Mouse (Mus musculus) forebrain, embryonic 14.5 days (tissue): Measurements from ENCODE around the gene Coa7. TPM values are rescaled to one million over a fixed set of nuclear protein-coding genes. Genes with fewer than 3 reads are reported as not detected.

Experiments used
- ATAC-seq: fragments of 200-750 bp; cut with Nextera tagmentation; 2 replicates; pipeline ENCODE4 v1.8.0; 2017; ENCODE audit warnings: mild to moderate bottlenecking, moderate library complexity
- DNase-seq: peaks from one replicate; pipeline ENCODE4 v3.0.0-alpha.2; 2015; ENCODE audit warnings: low spot score
- H3K27ac ChIP-seq: fragments of 300-500 bp; sonication (generic); 2 replicates; pipeline ENCODE4 v1.5.1; 2014; ENCODE audit warnings: low read depth, mild to moderate bottlenecking, control low read depth, low read length, moderate library complexity
- H3K27me3 ChIP-seq: fragments of 300-500 bp; sonication (generic); replicated peaks from 2 replicates; pipeline ENCODE4 v1.6.1; 2014; ENCODE audit warnings: low read length, control low read depth, mixed read lengths; ENCODE audit not compliant: control insufficient read depth, insufficient read depth
- H3K36me3 ChIP-seq: fragments of 300-500 bp; sonication (generic); 2 replicates; pipeline ENCODE4 v1.6.1; 2014; ENCODE audit warnings: low read length, control low read depth; ENCODE audit not compliant: control insufficient read depth, insufficient read depth
- H3K4me1 ChIP-seq: fragments of 300-500 bp; sonication (generic); 2 replicates; pipeline ENCODE4 v1.6.1; 2014; ENCODE audit warnings: antibody characterized with exemption, low read length, control low read depth; ENCODE audit not compliant: control insufficient read depth, insufficient read depth
- H3K4me2 ChIP-seq: fragments of 300-500 bp; sonication (generic); 2 replicates; pipeline ENCODE4 v1.6.1; 2014; ENCODE audit warnings: mild to moderate bottlenecking, control low read depth, low read length
- H3K4me3 ChIP-seq: fragments of 300-500 bp; sonication (generic); 2 replicates; pipeline ENCODE4 v1.5.1; 2014; ENCODE audit warnings: low read depth, low read length, control low read depth
- H3K9ac ChIP-seq: fragments of 300-500 bp; sonication (generic); 2 replicates; pipeline ENCODE4 v1.6.1; 2014; ENCODE audit warnings: mild to moderate bottlenecking, low read length, control low read depth, moderate library complexity
- H3K9me3 ChIP-seq: fragments of 300-500 bp; sonication (generic); replicated peaks from 2 replicates; pipeline ENCODE4 v1.6.1; 2016; ENCODE audit warnings: low read length, control low read depth, mixed read lengths; ENCODE audit not compliant: control insufficient read depth
- WGBS: fragments of 180-500 bp; shearing (Covaris S2); extraction: QIAGEN DNeasy Blood & Tissue Kit; methylation state at CpG from one replicate; pipeline ENCODE4 v1.1.7; 2014; 5-methylcytosine and 5-hydroxymethylcytosine counted together
- polyA plus RNA-seq: library from polyadenylated mRNA; unstranded; fragments of >200 nt; fragmentation: Nextera tagmentation; extraction: Ambion mirVana; gene quantifications from 2 replicates; pipeline ENCODE4 v1.2.1, GENCODE M21; 2014

Coa7 gene
- polyA plus RNA-seq, result 43.1 and 52.2 TPM in 2 replicates

- ATAC-seq (peak; percentile 94), DNase-seq (peak; percentile 98)
- Histone ChIP-seq H3K27me3 (no peaks in the 10 kb centered on the region), H3K9me3 (no peaks in the 10 kb centered on the region), H3K4me3 (peak within 1 kb of the TSS; percentile 67), H3K36me3 (0 out of 2 replicates have a peak, but pooled peaks cover 9% of the 10 kb centered on the region), H3K4me2 (peak within 1 kb of the TSS; percentile 54), H3K27ac (peak within 1 kb of the TSS; percentile 92), H3K4me1 (0 out of 2 replicates have a peak, but pooled peaks cover 2% of the 10 kb centered on the region), H3K9ac (peak within 1 kb of the TSS; percentile 68)
- under 1% methylated on average over 43 of the region's 45 CpGs for WGBS
Observed at GRCm38 (mm10) chr4:108327730-108328484, at the start of gene Coa7. TSS of gene Coa7 (plus strand) at chr4:108328140.

GRCm38 (mm10) chr4:108300266-108300665, 27.7 kb upstream of the Coa7 start:
- peak overlapping the region; percentile 85; the same call in 1 of the 2 replicates for H3K27ac ChIP-seq
- 0 out of 2 replicates have a peak, but pooled peaks cover 1% of the 10 kb centered on the region for H3K9me3 ChIP-seq
- no peaks in the 10 kb centered on the region for H3K27me3 ChIP-seq
- ATAC-seq (no peak; the same call in 1 of the 2 replicates), DNase-seq (no peak)
- H3K4me2 ChIP-seq, result peak overlapping the region; percentile 53
- H3K4me3 ChIP-seq, result peak overlapping the region; percentile 91
- peaks cover 12% of the 10 kb centered on the region for H3K4me1 ChIP-seq
- WGBS, result 2% methylated on average over 14 of the region's 14 CpGs
- H3K9ac ChIP-seq, result peak overlapping the region; percentile 95
- H3K36me3 ChIP-seq, result no peaks in the 10 kb centered on the region

- Histone ChIP-seq H3K27me3 (no peaks in the 10 kb centered on the region), H3K9me3 (0 out of 2 replicates have a peak, but pooled peaks cover 4% of the 10 kb centered on the region), H3K9ac (peak within 1 kb of the TSS; percentile 95), H3K27ac (peak within 1 kb of the TSS; percentile 85), H3K4me1 (peaks cover 12% of the 10 kb centered on the region), H3K4me3 (peak within 1 kb of the TSS; percentile 91), H3K4me2 (peak within 1 kb of the TSS; percentile 53), H3K36me3 (no peaks in the 10 kb centered on the region)
- 1% methylated on average over 37 of the region's 58 CpGs for WGBS
- ATAC-seq, result peak; percentile 97
- DNase-seq, result peak; percentile 96
Observed at GRCm38 (mm10) chr4:108300670-108301373, 27.1 kb upstream of the Coa7 start, which contains the start of gene Zyg11b. TSS of gene Zyg11b (minus strand) at chr4:108301096.

- no peak overlapping the region for H3K27ac ChIP-seq
- 80% methylated on average over 5 of the region's 5 CpGs for WGBS
Observed at GRCm38 (mm10) chr4:108302296-108302890, 25.5 kb upstream of the Coa7 start.

GRCm38 (mm10) chr4:108310706-108311105, 17.2 kb upstream of the Coa7 start:
- Histone ChIP-seq H3K4me1 (no peaks in the 10 kb centered on the region), H3K4me2 (no peak overlapping the region), H3K27me3 (no peaks in the 10 kb centered on the region), H3K27ac (no peak overlapping the region), H3K9me3 (no peaks in the 10 kb centered on the region), H3K4me3 (no peak overlapping the region), H3K36me3 (no peaks in the 10 kb centered on the region), H3K9ac (no peak overlapping the region)
- 83% methylated on average over 6 of the region's 6 CpGs for WGBS
- ATAC-seq (no peak), DNase-seq (no peak)

More at GRCm38 (mm10) chr4:108302296-108302890, 25.5 kb upstream of the Coa7 start:
- H3K4me1 ChIP-seq, result peaks cover 12% of the 10 kb centered on the region
- ATAC-seq (no peak), DNase-seq (no peak)
- H3K9me3 ChIP-seq, result 0 out of 2 replicates have a peak, but pooled peaks cover 4% of the 10 kb centered on the region
- H3K27me3 ChIP-seq, result no peaks in the 10 kb centered on the region
- no peaks in the 10 kb centered on the region for H3K36me3 ChIP-seq
- H3K4me2 ChIP-seq, result no peak overlapping the region
- no peak overlapping the region for H3K4me3 ChIP-seq
- no peak overlapping the region for H3K9ac ChIP-seq

- DNase-seq, result no peak
- no peaks in the 10 kb centered on the region for H3K36me3 ChIP-seq
- no peaks in the 10 kb centered on the region for H3K9me3 ChIP-seq
- ATAC-seq, result no peak
- no peak overlapping the region for H3K4me3 ChIP-seq
- no peaks in the 10 kb centered on the region for H3K27me3 ChIP-seq
- no peak overlapping the region for H3K27ac ChIP-seq
- WGBS, result 60% methylated on average over 5 of the region's 5 CpGs
- H3K4me1 ChIP-seq, result no peaks in the 10 kb centered on the region
- H3K4me2 ChIP-seq, result no peak overlapping the region
- no peak overlapping the region for H3K9ac ChIP-seq
Observed at GRCm38 (mm10) chr4:108314041-108314440, 13.9 kb upstream of the Coa7 start.

- Histone ChIP-seq H3K4me3 (no peak overlapping the region), H3K4me2 (no peak overlapping the region), H3K27ac (no peak overlapping the region), H3K36me3 (no peaks in the 10 kb centered on the region), H3K27me3 (no peaks in the 10 kb centered on the region), H3K9me3 (0 out of 2 replicates have a peak, but pooled peaks cover 3% of the 10 kb centered on the region), H3K9ac (no peak overlapping the region), H3K4me1 (no peaks in the 10 kb centered on the region)
- 83% methylated on average over 12 of the region's 12 CpGs for WGBS
- ATAC-seq (no peak), DNase-seq (no peak)
Observed at GRCm38 (mm10) chr4:108317656-108318605, 10.0 kb upstream of the Coa7 start.
